Mouse (Mus musculus): Measurements from ENCODE around the gene Tjp3. TPM values are rescaled to one million over a fixed set of nuclear protein-coding genes. Genes with fewer than 3 reads are reported as not detected.

Tjp3 gene
- total RNA-seq, 2 experiments from 2014 or later = not detected

DNA sequence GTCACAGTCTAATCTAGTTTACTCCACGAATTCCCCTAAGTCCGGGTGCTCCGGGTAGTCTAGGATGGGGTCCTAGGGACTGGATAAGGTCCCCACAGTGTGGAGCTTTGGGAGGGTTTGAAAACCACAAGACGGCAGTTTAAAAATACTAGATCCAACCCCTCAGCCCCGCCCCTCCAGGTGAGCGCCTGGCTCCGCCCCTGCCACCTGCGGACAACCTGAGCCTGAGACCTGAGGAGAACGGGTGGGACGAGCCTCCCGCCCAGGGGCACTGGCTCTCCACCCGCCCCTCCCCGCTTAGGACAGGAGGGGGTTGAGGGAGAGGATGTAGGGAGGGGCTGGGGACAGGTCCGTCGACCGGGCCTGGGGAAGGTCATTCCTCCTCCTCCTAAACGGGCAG is 6.7 kb downstream of the Tjp3 start:
- intact Hi-C loops (cut with DNase I) = loop anchor here (2.0 kb wide), 1 partner anchor 166 kb away; no protein-coding TSS in a partner anchor
- no peak for DNase-seq (ENCODE audit: low spot score)

GRCm38 (mm10) chr10:81284189-81284588 is 7.2 kb downstream of the Tjp3 start:
- intact Hi-C loops (cut with DNase I) = loop anchor here (2.0 kb wide), 1 partner anchor 167 kb away; no protein-coding TSS in a partner anchor
- no peak for DNase-seq (ENCODE audit: low spot score)

DNA sequence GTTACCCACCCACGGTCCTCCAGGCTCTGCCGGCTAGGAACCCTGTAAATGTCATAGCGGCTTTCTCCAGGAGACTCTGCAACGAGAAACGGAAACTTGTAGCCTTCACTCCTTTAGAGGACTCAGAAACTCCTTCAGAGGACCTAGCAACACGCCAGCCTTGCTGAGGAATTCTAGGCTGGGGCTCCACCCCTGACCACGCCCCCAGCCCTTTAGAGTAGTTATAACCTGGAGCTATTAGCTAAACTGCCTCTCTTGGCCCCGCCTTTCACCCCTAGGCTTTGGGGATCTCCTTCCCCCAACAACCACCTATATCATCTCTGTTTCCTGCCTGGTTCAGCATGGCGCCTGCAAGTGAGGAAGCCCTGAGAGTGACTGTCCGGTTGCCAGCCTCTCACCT is 11.9 kb downstream of the Tjp3 start:
- intact Hi-C loops (cut with DNase I) = no loop called here
- DNase-seq (ENCODE audit: low spot score) = no peak

DNA sequence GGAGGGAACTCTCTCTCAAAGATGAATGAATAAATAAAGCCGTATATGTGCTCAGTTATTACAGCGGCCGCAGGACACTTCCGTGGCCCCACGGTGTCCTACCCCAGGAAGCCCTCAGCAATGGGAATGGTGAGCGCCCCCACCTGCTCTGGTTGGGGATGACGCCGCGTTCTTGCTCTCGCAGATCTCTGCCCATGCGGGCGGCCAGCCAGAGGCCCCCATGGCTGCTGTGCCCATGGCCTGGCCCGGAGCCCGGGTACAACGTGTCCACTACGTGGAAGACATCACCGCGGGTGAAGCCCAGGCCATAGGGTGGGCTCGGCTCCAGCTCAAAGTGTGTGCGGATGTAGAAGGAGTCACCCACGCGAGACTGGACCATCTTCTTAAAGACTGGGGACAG is 13.7 kb downstream of the Tjp3 start:
- DNase-seq (ENCODE audit: low spot score) = no peak
- intact Hi-C loops (cut with DNase I) = no loop called here

DNA sequence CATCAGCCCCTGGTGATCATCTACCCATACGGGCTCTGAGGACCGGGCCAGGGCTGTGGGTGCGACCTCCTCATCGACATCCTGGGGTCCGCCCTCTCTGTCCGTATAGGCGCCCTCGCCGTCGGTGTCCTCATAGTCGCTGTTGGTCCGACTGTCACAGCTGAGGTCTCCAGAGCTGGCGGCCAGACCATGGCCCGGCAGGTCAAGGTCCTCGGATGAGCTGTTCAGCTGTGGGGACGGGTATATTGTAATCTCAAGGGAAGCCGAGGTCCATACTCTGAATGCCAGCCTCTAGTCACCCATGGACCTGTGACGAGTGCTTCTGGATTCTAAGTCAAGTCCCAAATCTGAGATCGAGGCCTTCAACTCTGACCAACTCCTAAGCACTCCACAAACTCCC is 17.5 kb downstream of the Tjp3 start:
- intact Hi-C loops (cut with DNase I) = no loop called here
- no peak for DNase-seq (ENCODE audit: low spot score)

DNA sequence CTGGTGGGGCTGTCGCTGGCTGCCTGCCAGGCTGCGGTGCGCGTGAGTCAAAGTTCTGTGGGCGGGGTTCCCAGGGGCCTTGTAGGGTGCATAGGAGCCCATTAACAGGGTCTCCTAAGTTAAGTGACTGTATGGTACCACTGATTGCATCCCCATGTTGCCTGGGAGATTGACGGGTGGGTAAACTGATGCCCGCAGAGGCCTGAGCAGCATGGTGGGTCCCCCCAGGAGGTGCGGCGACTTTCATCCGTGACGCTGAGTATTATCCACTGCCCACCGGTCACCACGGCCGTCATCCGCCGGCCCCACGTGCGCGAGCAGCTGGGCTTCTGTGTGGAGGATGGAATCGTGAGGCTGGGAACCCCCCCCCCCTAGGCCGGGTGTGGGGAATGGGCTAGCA is 19.0 kb downstream of the Tjp3 start:
- intact Hi-C loops (cut with DNase I) = no loop called here
- no peak for DNase-seq (ENCODE audit: low spot score)

- intact Hi-C loops (cut with DNase I) = no loop called here
- no peak for DNase-seq (ENCODE audit: low spot score)
Measured at GRCm38 (mm10) chr10:81268643-81269412, 22.6 kb downstream of the Tjp3 start.

DNA sequence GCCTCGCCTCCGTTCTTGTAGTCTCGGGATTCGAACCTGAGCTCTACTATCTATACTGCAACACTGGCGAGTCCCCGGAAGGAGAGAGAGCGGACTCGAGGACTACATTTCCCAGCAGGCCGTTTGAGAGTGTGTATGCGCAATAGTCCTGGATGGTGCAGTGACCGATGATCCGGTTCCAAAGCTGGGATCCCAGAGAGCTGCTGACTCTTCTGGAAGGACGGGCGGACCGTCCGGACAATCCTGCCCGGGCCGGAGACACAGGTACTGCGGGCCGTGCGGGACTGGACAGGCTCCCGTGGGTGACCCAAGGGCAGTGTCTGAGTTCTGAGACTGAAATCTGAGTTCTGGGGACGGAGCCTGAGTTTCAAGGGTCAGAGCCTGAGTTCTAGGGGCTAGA is 23.3 kb downstream of the Tjp3 start:
- intact Hi-C loops (cut with DNase I) = no loop called here
- DNase-seq (ENCODE audit: low spot score) = peak; percentile 76

DNA sequence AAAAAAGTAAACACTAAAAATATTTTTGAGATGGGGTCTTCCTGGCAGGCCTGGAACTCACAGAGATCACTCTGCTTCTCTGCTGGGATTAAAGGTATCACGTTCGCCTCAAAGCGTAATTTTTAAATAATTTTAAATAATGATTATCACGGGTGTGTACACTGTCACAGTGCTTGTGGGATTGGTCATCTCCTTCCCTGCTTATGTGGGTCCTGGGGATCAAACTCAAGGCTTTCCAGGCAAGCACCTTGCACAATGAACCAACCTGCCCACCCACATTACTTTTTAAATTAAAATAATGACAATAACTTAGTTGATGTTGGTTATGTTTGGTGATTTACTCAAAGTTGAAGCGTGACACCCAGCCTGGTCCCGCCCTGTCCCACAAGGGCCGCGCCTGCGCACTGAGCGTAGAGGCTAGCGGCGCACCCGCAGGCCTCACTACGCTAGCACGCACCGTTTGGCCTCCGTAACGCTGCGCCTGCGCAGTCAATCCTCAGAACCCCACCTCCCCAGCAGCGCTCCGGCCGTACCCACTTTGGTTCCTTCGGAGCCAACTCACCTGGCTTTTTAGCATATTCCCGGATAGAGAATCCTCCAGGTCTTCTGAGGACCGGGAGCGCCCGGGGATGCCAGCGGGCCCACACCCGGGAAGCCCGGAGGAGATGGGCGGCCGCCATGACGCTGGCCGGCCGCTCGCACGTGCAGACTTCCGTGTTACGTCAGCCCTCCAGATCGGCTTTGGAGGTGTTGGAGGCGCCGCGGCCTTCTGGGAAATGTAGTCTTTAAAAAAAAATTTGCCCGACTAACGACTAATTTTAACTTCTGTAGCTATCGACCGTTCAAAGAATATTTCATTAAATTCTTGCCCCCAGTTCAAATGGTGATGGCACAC is 24.9 kb downstream of the Tjp3 start, which contains the start of the genes Mrpl54 and Apba3:
Gene Mrpl54, minus strand, starts transcription at position 724 of the 895 bp plus-strand sequence.
Gene Apba3, plus strand, starts transcription at position 750 of the 895 bp plus-strand sequence.
- peak; percentile 94 for DNase-seq (ENCODE audit: low spot score)
- intact Hi-C loops (cut with DNase I) = no loop called here

DNA sequence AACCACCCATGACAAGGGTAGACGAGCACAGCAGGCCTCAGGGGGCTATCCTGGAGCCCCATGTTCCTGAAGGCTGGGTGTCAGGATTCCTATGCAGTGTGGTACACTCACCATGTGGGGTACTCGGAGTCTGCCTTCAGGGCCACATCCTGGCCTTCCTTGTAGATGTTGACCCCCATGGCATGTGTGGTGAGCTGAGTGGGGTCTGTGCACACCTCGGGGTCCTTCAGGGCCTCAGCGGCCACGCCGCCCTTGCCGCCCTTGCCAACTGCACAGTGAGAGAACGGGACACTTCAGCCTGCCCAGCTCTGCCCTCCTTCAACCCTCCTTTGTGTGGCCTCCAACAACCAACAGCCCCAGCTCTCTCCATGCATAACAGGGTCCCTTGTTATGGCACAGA is 25.8 kb downstream of the Tjp3 start:
- intact Hi-C loops (cut with DNase I) = no loop called here

GRCm38 (mm10) chr10:81261025-81261424 is 30.4 kb downstream of the Tjp3 start:
- intact Hi-C loops (cut with DNase I) = no loop called here
- DNase-seq (ENCODE audit: low spot score) = no peak

More for the DNA sequence above, 25.8 kb downstream of the Tjp3 start:
- DNase-seq (ENCODE audit: low spot score) = no peak

DNA sequence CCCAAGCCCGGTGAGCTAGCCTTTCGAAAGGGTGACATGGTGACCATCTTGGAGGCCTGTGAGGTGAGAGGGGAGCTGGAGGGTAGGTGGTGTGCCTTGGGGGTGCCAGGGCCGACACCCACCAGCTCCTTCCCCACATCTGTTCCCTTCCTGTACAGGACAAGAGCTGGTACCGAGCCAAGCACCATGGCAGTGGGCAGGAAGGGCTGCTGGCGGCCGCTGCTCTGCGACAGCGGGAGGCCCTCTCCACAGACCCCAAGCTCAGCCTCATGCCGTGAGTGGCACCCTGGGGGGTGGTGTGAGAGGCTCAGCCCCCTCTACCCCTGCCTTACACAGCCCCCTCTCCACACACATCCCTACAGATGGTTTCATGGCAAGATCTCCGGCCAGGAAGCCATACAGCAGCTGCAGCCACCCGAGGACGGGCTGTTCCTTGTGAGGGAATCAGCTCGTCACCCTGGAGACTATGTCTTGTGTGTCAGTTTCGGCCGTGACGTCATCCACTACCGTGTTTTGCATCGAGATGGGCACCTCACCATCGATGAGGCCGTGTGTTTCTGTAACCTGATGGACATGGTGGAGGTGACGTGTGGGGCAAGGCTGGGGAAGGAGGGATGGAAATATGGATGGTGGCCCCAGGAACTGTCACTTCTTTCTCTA is 32.0 kb downstream of the Tjp3 start:
- intact Hi-C loops (cut with DNase I) = no loop called here

DNA sequence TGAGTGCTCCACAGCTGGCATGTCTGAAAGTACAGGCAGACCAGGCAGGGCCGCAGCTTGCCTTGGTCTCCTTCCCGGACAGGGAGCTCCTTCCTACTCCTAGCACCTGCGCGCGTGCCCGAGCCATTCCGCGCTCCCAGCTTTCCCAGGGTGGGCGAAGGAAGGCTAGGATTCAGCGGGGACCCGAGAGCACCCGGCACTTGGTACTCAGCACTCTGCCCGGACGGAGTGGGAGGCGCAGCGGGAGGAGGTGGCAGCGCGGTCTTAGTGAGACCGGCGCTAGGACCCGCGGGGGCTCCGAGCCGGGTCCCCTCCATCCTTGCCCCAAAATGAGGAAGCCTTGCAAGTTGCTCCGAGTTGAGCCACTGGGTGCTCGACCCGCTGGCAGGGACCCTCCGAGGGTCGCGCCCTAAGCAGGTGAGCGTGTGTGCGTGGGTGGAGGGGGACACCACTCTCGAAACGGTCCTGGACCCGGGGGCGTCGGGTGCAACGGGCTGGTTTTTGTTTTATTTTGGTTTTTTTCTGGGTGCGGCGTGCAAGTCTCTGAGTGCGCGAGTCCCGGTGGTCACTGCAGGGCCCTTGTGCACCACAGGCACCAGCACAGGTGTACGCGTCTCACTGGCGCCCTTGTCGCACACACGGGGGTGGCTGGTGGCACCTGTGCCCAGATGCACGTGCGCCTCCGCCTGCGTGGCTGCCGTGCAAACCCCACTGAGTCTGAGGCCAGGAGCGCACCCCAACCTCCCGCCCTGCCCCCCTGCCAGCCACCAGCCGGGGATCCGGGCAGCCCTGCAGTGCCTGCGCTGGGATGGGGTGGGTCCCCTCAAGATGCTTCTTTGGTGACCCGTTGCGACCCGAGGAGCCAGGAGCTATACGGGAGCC is 34.0 kb downstream of the Tjp3 start:
- no peak for DNase-seq (ENCODE audit: low spot score)
- intact Hi-C loops (cut with DNase I) = no loop called here

More for the DNA sequence above, 32.0 kb downstream of the Tjp3 start:
- DNase-seq (ENCODE audit: low spot score) = no peak

- intact Hi-C loops (cut with DNase I) = no loop called here
- no peak for DNase-seq (ENCODE audit: low spot score)
Measured at GRCm38 (mm10) chr10:81254886-81255285, 36.5 kb downstream of the Tjp3 start.

DNA sequence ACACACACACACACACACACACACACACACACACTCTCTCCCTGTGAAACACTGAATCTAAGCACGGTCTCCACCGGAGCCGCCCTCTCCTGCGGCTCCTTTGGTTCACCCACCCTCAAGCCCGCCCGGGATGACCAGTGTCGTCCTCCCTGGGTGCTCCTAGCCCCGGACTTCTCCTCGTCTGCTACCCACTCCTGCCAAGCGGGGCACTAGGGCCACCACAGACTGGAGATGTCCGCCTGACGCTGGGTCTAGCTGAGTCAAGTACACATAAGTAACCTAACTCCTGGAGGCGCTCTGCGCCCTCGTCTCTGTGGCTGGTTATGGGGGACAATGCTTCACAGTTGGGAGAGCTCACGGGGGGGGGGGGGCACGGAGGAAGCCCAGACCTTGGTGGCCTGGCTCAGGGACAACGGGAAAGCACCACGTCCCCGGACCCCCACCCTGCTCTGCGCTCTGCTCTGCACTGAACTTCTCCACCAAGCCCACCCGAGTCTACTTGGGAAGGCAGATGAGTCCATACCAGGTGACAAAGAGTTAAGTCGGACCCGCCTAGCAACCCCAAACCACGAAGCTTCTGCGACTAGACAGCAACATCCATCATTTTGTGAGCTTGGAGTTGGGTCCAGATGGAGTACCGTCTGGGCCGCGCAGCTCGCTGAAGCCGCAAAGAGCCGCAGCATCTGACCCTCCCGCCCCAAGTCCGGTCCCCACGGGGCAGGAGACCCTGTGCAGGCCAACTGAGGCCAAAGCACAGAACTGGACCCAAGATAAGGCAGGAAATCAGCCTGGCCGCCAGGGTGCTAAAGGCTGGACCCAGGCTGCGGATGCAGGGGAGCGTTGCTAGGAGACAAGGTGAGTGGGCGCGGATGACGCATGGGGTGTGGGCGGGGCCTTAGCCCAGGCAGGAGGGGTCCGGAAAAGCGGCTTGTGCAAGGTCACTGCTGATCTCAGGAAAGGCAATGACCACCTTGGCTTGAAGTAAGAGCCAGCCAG is 38.7 kb downstream of the Tjp3 start, which contains the start of gene Matk:
Gene Matk, plus strand, starts transcription at position 512 of the 996 bp plus-strand sequence.
- no peak for DNase-seq (ENCODE audit: low spot score)
- intact Hi-C loops (cut with DNase I) = no loop called here

- intact Hi-C loops (cut with DNase I) = no loop called here
- no peak for DNase-seq (ENCODE audit: low spot score)
Measured at GRCm38 (mm10) chr10:81249442-81249841, 41.9 kb downstream of the Tjp3 start.

DNA sequence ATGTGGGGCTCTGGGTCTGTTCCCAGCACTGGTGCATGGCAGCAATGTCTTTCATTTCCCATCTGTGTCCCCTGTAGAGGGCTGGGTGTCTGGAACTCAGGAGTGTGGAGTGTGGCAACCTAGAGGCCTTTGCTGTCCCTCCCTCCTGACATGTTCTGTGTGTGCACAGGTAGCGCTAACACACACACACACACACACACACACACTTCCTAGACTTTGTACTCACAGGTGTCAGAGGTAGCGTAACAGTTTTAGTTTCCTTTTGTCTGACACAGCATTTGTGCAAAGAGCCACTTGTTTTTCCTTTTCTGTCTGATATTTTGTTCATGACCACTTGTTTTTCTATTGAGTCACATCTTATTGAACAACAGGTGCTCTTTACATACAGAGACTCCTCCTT is 43.6 kb downstream of the Tjp3 start:
- no peak for DNase-seq (ENCODE audit: low spot score)
- intact Hi-C loops (cut with DNase I) = no loop called here

DNA sequence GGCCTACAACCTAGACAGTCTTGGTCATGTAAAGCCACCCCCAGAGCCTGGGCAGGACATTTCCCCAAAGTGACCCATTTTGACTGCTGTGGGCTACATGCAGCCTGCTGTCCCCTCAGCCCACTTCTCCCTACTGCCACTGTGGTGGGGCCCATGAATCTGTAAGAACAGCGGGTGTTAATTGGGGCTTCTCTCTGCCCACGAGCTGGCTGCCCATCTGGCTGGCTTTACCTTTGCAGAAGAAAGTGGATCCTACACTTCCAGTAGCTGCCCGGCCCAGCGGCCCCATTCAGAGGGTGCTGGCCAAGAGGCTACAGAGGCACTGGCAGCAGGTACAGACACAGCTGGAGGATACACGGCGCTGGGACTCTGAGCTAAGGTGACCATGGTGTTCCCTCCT is 46.2 kb downstream of the Tjp3 start:
- DNase-seq (ENCODE audit: low spot score) = no peak
- intact Hi-C loops (cut with DNase I) = no loop called here
